Mouse (Mus musculus): ENCODE measurements around the gene Prmt7. TPM values are rescaled to one million over a fixed set of nuclear protein-coding genes. Genes with fewer than 3 reads are reported as not detected.
A peak's percentile ranks its signal among the peaks of the same experiment; 100 is the strongest.

Prmt7 gene
- total and polyA plus RNA-seq, 3 experiments: 20.0 to 43.9 (median 22.8) TPM

DNA sequence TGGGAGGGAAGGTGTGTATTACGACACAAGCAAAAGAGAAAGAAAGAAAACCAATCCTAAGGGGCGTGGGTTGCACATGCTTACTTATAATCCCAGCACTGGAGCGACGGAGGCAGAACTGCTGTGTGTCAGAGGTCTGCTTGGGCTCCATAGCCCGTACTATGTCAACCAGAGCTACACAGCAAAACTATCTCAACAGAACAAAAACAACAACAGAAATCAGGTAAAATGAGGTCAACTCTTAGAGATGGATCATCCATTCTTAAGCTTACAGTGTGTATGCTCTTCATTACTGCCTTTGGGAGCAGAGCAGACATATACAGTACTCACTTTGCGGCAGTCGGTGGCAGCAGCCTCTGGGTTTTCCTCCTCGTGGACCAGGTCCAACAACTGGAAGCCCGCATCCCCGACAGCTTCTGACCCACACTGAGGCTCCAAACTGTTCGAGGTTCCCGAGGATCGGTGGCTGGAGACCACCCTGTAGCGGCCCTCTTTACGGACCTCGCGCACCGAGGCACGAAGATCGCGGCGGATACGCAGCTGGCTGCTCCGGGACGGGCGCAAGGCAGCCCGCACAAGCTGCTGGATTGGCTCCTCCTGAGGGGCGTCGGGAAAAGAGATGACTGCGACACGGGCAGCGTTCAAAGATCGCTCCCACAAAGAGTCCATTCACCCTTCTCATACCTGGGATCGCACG lies 553 bp upstream of the Prmt7 start:
- Histone ChIP-seq H3K36me3 (replicated peaks) (peaks cover 58% of the 10 kb centered on the region), H3K4me1 (ENCODE audit: insufficient read depth, low read depth, low read length) (peaks cover 30% of the 10 kb centered on the region), H3K9me3 (replicated peaks) (no peaks in the 10 kb centered on the region), H3K27me3 (ENCODE audit: insufficient read depth, low read length) (no peaks in the 10 kb centered on the region), H3K4me3 (ENCODE audit: low read depth, low read length) (peak overlapping the region; percentile 86)
- peak; percentile 18; the same call in 1 of the 2 replicates for ATAC-seq (ENCODE audit: extremely low read depth, insufficient number of reproducible peaks, low FRiP score, poor library complexity, severe bottlenecking)
- no peak for TF ChIP-seq TAL1 (conservative IDR thresholded peaks at IDR 0.05; ENCODE audit: low read depth, low read length)
- TF ChIP-seq GATA1 (IDR thresholded peaks at IDR 0.05; ENCODE audit: borderline replicate concordance, low read length): no peak
- TF ChIP-seq POLR2AphosphoS5 (IDR thresholded peaks at IDR 0.05; ENCODE audit: insufficient replicate concordance, low read depth, low read length): no peak
- no peak for TF ChIP-seq GATA2 (IDR thresholded peaks at IDR 0.05; ENCODE audit: borderline replicate concordance, low read depth, low read length)
- no peak for TF ChIP-seq CTCF (IDR thresholded peaks at IDR 0.05; ENCODE audit: low read depth, low read length)
- DNase-seq (ENCODE audit: low spot score): peak; percentile 43

DNA sequence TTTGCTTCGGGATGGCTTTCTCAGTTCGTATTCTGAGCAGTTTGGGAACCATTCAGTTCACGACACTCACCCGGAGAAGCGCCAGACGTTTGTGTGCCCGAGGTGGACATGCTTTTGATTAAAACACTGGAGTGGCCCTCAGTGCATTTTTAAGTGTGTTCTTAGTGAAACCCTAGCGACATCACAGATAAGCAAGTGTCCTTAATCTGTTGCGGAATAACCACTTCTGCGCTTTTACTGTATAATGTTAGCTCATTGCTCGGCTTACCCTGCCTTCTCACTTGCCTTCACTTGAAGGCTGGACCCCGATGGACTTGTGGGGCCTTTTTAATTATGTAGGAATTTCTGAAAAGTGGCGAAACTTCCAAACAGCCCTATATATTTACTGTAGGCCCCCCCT lies 685 bp downstream of the Prmt7 start:
- no peaks in the 10 kb centered on the region for H3K9me3 ChIP-seq (replicated peaks)
- ATAC-seq (ENCODE audit: extremely low read depth, insufficient number of reproducible peaks, low FRiP score, poor library complexity, severe bottlenecking): no peak
- no peak for TF ChIP-seq GATA1 (IDR thresholded peaks at IDR 0.05; ENCODE audit: borderline replicate concordance, low read length)
- TF ChIP-seq POLR2AphosphoS5 (IDR thresholded peaks at IDR 0.05; ENCODE audit: insufficient replicate concordance, low read depth, low read length): no peak
- TF ChIP-seq GATA2 (IDR thresholded peaks at IDR 0.05; ENCODE audit: borderline replicate concordance, low read depth, low read length): no peak
- no peak for TF ChIP-seq TAL1 (conservative IDR thresholded peaks at IDR 0.05; ENCODE audit: low read depth, low read length)
- TF ChIP-seq CTCF (IDR thresholded peaks at IDR 0.05; ENCODE audit: low read depth, low read length): no peak
- H3K36me3 ChIP-seq (replicated peaks): peaks cover 62% of the 10 kb centered on the region
- H3K27me3 ChIP-seq (ENCODE audit: insufficient read depth, low read length): no peaks in the 10 kb centered on the region
- H3K4me3 ChIP-seq (ENCODE audit: low read depth, low read length): peak overlapping the region; percentile 86
- DNase-seq (ENCODE audit: low spot score): no peak
- H3K4me1 ChIP-seq (ENCODE audit: insufficient read depth, low read depth, low read length): peaks cover 30% of the 10 kb centered on the region

DNA sequence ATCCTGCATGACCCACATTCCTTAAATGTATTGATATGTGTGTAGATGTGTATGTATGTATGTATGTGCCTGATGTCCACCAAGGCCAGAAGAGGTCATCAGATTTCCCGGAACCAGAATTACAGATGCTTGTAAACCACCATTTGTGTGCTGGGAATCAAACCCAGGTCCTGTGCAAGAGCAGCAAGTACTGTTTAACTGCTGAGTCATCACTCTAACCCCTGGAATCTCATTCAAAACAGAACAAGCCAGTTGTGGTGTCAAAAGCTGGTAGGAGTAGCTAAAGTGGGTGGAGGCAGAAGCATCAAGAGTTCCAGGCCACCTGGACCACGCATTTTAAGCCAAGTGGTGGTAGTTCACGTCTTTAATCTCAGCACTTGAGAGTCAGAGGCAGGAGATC lies 3.2 kb downstream of the Prmt7 start:
- Histone ChIP-seq H3K27me3 (ENCODE audit: insufficient read depth, low read length) (no peaks in the 10 kb centered on the region), H3K4me1 (ENCODE audit: insufficient read depth, low read depth, low read length) (peaks cover 28% of the 10 kb centered on the region), H3K36me3 (replicated peaks) (peaks cover 65% of the 10 kb centered on the region), H3K4me3 (ENCODE audit: low read depth, low read length) (no peak overlapping the region), H3K9me3 (replicated peaks) (no peaks in the 10 kb centered on the region)
- DNase-seq (ENCODE audit: low spot score) (no peak), ATAC-seq (ENCODE audit: extremely low read depth, insufficient number of reproducible peaks, low FRiP score, poor library complexity, severe bottlenecking) (no peak)
- TF ChIP-seq GATA2 (IDR thresholded peaks at IDR 0.05; ENCODE audit: borderline replicate concordance, low read depth, low read length): no peak
- TF ChIP-seq GATA1 (IDR thresholded peaks at IDR 0.05; ENCODE audit: borderline replicate concordance, low read length): no peak
- TF ChIP-seq CTCF (IDR thresholded peaks at IDR 0.05; ENCODE audit: low read depth, low read length): no peak
- no peak for TF ChIP-seq POLR2AphosphoS5 (IDR thresholded peaks at IDR 0.05; ENCODE audit: insufficient replicate concordance, low read depth, low read length)
- TF ChIP-seq TAL1 (conservative IDR thresholded peaks at IDR 0.05; ENCODE audit: low read depth, low read length): no peak

DNA sequence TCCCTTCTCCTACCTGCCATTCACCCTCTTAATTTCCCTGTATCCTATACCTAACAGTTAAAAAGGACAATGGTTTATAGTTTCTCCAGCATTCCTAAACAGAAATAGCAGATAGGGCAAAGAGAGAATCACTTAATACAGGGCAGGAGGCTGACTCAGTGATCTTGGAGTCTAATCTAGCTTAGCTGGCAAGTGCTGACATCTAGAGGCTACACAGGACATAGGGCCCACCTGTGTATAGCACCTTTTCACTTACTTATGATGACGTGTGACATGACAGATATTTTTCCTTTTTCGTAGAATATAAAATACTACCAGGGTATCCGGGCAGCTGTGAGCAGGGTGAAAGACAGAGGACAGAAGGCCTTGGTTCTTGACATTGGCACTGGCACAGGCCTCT lies 8.9 kb downstream of the Prmt7 start:
- Histone ChIP-seq H3K36me3 (replicated peaks) (peaks cover 94% of the 10 kb centered on the region), H3K4me1 (ENCODE audit: insufficient read depth, low read depth, low read length) (no peaks in the 10 kb centered on the region; the same call in 1 of the 2 replicates), H3K27me3 (ENCODE audit: insufficient read depth, low read length) (no peaks in the 10 kb centered on the region), H3K9me3 (replicated peaks) (no peaks in the 10 kb centered on the region), H3K4me3 (ENCODE audit: low read depth, low read length) (no peak overlapping the region)
- TF ChIP-seq TAL1 (conservative IDR thresholded peaks at IDR 0.05; ENCODE audit: low read depth, low read length) (no peak), GATA2 (IDR thresholded peaks at IDR 0.05; ENCODE audit: borderline replicate concordance, low read depth, low read length) (no peak), CTCF (IDR thresholded peaks at IDR 0.05; ENCODE audit: low read depth, low read length) (no peak), GATA1 (IDR thresholded peaks at IDR 0.05; ENCODE audit: borderline replicate concordance, low read length) (no peak), POLR2AphosphoS5 (IDR thresholded peaks at IDR 0.05; ENCODE audit: insufficient replicate concordance, low read depth, low read length) (no peak)
- no peak for ATAC-seq (ENCODE audit: extremely low read depth, insufficient number of reproducible peaks, low FRiP score, poor library complexity, severe bottlenecking)
- no peak for DNase-seq (ENCODE audit: low spot score)

DNA sequence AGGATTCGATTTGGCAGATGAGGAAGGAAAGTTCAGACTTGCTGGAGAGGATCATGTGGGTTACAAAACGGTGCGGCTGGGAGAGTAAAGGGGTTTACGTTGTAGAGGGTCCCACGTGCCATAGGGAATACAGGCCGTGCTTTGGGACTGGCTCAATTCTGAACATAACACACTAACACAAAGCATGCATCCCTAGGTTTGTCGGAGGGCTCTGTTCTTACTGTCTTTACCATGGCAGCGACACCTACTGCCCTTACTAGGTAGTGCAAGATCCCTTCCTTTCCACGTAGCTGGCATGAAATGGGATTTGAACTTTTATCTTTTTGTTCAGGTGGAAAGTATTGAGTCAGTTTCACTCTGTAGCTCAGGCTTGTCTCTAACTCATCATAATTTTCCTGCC lies 15.9 kb downstream of the Prmt7 start:
- Histone ChIP-seq H3K36me3 (replicated peaks) (peaks cover 93% of the 10 kb centered on the region), H3K9me3 (replicated peaks) (no peaks in the 10 kb centered on the region), H3K4me3 (ENCODE audit: low read depth, low read length) (no peak overlapping the region), H3K4me1 (ENCODE audit: insufficient read depth, low read depth, low read length) (no peaks in the 10 kb centered on the region; the same call in 1 of the 2 replicates), H3K27me3 (ENCODE audit: insufficient read depth, low read length) (no peaks in the 10 kb centered on the region)
- peak; percentile 22; the same call in 1 of the 2 replicates for ATAC-seq (ENCODE audit: extremely low read depth, insufficient number of reproducible peaks, low FRiP score, poor library complexity, severe bottlenecking)
- DNase-seq (ENCODE audit: low spot score): peak; percentile 11
- TF ChIP-seq GATA2 (IDR thresholded peaks at IDR 0.05; ENCODE audit: borderline replicate concordance, low read depth, low read length) (no peak), TAL1 (conservative IDR thresholded peaks at IDR 0.05; ENCODE audit: low read depth, low read length) (no peak), CTCF (IDR thresholded peaks at IDR 0.05; ENCODE audit: low read depth, low read length) (peak; percentile 88)

DNA sequence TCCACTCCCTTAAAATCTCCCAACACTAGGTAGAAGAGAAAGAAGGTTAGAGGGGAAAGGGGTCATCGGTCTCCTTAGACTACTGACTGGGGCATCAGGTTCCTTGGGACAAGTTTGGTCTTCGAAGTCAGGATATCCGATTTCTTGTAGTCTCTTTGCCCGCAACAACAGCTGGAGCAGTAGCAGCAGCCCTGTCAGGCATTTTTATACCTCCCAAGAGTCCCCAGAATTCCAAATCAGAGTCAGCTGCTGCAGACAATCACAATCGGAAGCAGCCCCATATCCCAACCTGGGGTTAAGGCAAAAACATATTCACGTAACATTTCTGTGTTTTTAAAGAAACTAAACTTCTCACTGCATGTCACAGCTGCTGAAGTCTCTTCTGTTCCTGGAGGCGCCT lies 20.8 kb downstream of the Prmt7 start:
- H3K9me3 ChIP-seq (replicated peaks): no peaks in the 10 kb centered on the region
- no peak for ATAC-seq (ENCODE audit: extremely low read depth, insufficient number of reproducible peaks, low FRiP score, poor library complexity, severe bottlenecking)
- no peaks in the 10 kb centered on the region for H3K27me3 ChIP-seq (ENCODE audit: insufficient read depth, low read length)
- TF ChIP-seq TAL1 (conservative IDR thresholded peaks at IDR 0.05; ENCODE audit: low read depth, low read length) (no peak), CTCF (IDR thresholded peaks at IDR 0.05; ENCODE audit: low read depth, low read length) (no peak), POLR2AphosphoS5 (IDR thresholded peaks at IDR 0.05; ENCODE audit: insufficient replicate concordance, low read depth, low read length) (no peak), GATA2 (IDR thresholded peaks at IDR 0.05; ENCODE audit: borderline replicate concordance, low read depth, low read length) (no peak), GATA1 (IDR thresholded peaks at IDR 0.05; ENCODE audit: borderline replicate concordance, low read length) (no peak)
- peaks cover 96% of the 10 kb centered on the region for H3K36me3 ChIP-seq (replicated peaks)
- no peak for DNase-seq (ENCODE audit: low spot score)
- H3K4me1 ChIP-seq (ENCODE audit: insufficient read depth, low read depth, low read length): peaks cover 18% of the 10 kb centered on the region
- H3K4me3 ChIP-seq (ENCODE audit: low read depth, low read length): no peak overlapping the region

Measured in G1E (cell line).